Comparison of ENCODE assay signal across 18 mouse cellular contexts in the genomic region with DNA sequence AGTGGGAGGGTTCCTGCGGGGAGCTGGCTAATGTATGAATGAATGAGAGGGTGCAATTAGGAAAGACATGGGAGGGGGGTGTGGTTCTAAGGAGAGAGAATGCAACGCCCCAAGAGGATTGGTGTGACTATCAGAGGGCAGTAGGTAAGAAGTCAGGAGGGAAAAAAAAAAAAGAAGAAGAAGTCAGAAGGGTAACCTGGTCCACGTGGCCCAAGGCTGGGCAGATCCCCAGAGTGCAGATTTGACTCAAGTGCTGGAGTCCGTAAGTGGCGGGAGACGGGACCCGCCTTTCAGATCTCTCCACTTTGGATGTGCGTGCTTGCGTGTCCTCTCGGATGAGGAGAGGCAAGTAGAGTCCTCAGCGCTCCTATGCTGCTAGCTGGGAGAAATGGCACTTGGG. TPM values are rescaled to one million over a fixed set of nuclear protein-coding genes. Genes with fewer than 3 reads are reported as not detected.
"Had no signal": no experiment of that assay in that cellular context is flagged by ENCODE, and none has a peak within 500 bp of the region (broad histone marks: within the 10 kb centered on the region; RNA-seq: fewer than 3 reads in every experiment).

No protein-coding gene starts in this region.

- H3K36me3 ChIP-seq: intestine, embryonic 15.5 days; limb, embryonic 13.5 days; liver, embryonic 15.5 days; midbrain, embryonic 15.5 days had no signal

- H3K9ac ChIP-seq: intestine, embryonic 15.5 days; limb, embryonic 13.5 days; liver, embryonic 15.5 days; lung, embryonic 14.5 days; midbrain, embryonic 15.5 days had no signal

- H3K4me3 ChIP-seq: intestine, embryonic 15.5 days; limb, embryonic 13.5 days; liver, embryonic 15.5 days; midbrain, embryonic 15.5 days had no signal

- DNase-seq: kidney, postnatal 14 days; lung, embryonic 14.5 days; lung, postnatal 14 days; right cerebral cortex, postnatal 14 days; thymus, postnatal 4 days had no signal

- H3K9me3 ChIP-seq: intestine, embryonic 15.5 days; limb, embryonic 13.5 days; liver, embryonic 15.5 days; megakaryocyte, embryonic 14.5 days; midbrain, embryonic 15.5 days had no signal

- H3K27me3 ChIP-seq: intestine, embryonic 15.5 days; limb, embryonic 13.5 days; megakaryocyte, embryonic 14.5 days; midbrain, embryonic 15.5 days had no signal

- H3K27ac ChIP-seq: intestine, embryonic 15.5 days; liver, embryonic 15.5 days; macrophage; midbrain, embryonic 15.5 days; stomach, postnatal 0 days had no signal

- ATAC-seq: intestine, embryonic 15.5 days; midbrain, embryonic 15.5 days had no signal

- H3K4me2 ChIP-seq: intestine, embryonic 15.5 days; limb, embryonic 13.5 days; liver, embryonic 15.5 days; lung, embryonic 14.5 days; midbrain, embryonic 11.5 days; midbrain, embryonic 15.5 days had no signal

RNA-seq across cellular contexts. Expression of a gene that starts 54.9 kb away (rescaled TPM):
- total RNA-seq: layer of hippocampus, postnatal 10 days; left cerebral cortex, postnatal 36 days; liver, adult 2 months; monocyte, adult 5-6 weeks had no signal
- polyA plus RNA-seq: liver, adult 2 months; liver, embryonic 15.5 days; macrophage; midbrain, embryonic 11.5 days; midbrain, embryonic 15.5 days; neural tube, embryonic 14.5 days had no signal

RNA-seq across cellular contexts. Expression of a gene that starts 57.9 kb away (rescaled TPM):
- total RNA-seq: monocyte, adult 5-6 weeks had no signal
- polyA plus RNA-seq: macrophage had no signal
